ENCODE assay signal across 16 mouse cellular contexts in the genomic region with DNA sequence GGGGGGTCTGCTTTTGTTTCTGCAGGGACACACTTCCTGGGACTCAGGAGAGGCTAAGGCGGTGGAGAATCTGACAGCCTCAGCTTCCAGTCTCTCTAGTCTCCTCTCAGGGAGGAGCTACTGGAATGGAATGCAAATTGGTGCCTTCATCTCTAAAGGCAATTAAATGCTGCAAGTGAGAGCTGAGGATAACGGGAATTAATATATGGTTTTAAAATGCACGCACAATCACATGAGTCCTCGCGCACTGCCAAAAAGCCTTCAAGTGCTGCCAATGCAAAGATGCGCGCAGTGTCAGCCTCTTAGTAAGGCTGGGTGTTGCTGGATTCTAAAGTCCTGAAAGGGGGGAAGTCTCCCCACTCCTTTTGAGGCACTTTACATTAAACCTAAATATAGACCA. TPM values are rescaled to one million over a fixed set of nuclear protein-coding genes. Genes with fewer than 3 reads are reported as not detected.
DNase-seq lines count a peak whose midpoint lies in the region; ATAC-seq and TF ChIP-seq lines count a peak whose summit lies in the region.
"Had no signal": no experiment of that assay in that cellular context is flagged by ENCODE, and none has a peak within 500 bp of the region (broad histone marks: within the 10 kb centered on the region; RNA-seq: fewer than 3 reads in every experiment).

No protein-coding gene starts in this region.

- H3K27ac ChIP-seq in embryonic facial prominence, embryonic 10.5 days (replicated peaks): 0 out of 2 replicates have a peak overlapping the region, but pooled peaks have one; percentile 41
- H3K27ac ChIP-seq in hindbrain, embryonic 12.5 days: peak overlapping the region; percentile 31; the same call in 1 of the 2 replicates
- H3K27ac ChIP-seq in midbrain, embryonic 15.5 days: peak overlapping the region; percentile 53
- H3K27ac ChIP-seq: limb, embryonic 10.5 days; liver, embryonic 15.5 days had no signal

- peaks cover 49% of the 10 kb centered on the region for H3K4me1 ChIP-seq in embryonic facial prominence, embryonic 10.5 days
- peaks cover 36% of the 10 kb centered on the region for H3K4me1 ChIP-seq in hindbrain, embryonic 12.5 days
- peaks cover 39% of the 10 kb centered on the region for H3K4me1 ChIP-seq in midbrain, embryonic 15.5 days
- H3K4me1 ChIP-seq: liver, embryonic 15.5 days had no signal

- no peaks in the 10 kb centered on the region for H3K9me3 ChIP-seq in embryonic facial prominence, embryonic 10.5 days
- H3K9me3 ChIP-seq in hindbrain, embryonic 12.5 days (replicated peaks): no peaks in the 10 kb centered on the region
- H3K9me3 ChIP-seq in midbrain, embryonic 15.5 days: no peaks in the 10 kb centered on the region
- H3K9me3 ChIP-seq: limb, embryonic 10.5 days; liver, embryonic 15.5 days had no signal

- TF ChIP-seq CTCF in brain, embryonic 14.5 days (IDR thresholded peaks at IDR 0.05; ENCODE audit: borderline replicate concordance, extremely low read depth, insufficient read depth, insufficient read length): no peak

- no peak overlapping the region for H3K4me2 ChIP-seq in hindbrain, embryonic 12.5 days (replicated peaks)
- no peak overlapping the region for H3K4me2 ChIP-seq in midbrain, embryonic 15.5 days
- H3K4me2 ChIP-seq: liver, embryonic 15.5 days had no signal

- peak; percentile 53; the same call in 1 of the 2 replicates for ATAC-seq in hindbrain, embryonic 12.5 days (ENCODE audit: low FRiP score)
- peak; percentile 69 for ATAC-seq in midbrain, embryonic 15.5 days (replicated peaks)
- ATAC-seq: Patski had no signal

- no peak overlapping the region for H3K9ac ChIP-seq in hindbrain, embryonic 12.5 days
- H3K9ac ChIP-seq in midbrain, embryonic 15.5 days: no peak overlapping the region
- H3K9ac ChIP-seq: liver, embryonic 15.5 days had no signal

- no peak for TF ChIP-seq POLR2A in brain, embryonic 14.5 days (IDR thresholded peaks at IDR 0.05; ENCODE audit: borderline replicate concordance, extremely low read depth, insufficient read depth, insufficient read length, poor library complexity, severe bottlenecking)

- no peak overlapping the region for H3K4me3 ChIP-seq in embryonic facial prominence, embryonic 10.5 days
- no peak overlapping the region for H3K4me3 ChIP-seq in hindbrain, embryonic 12.5 days
- no peak overlapping the region for H3K4me3 ChIP-seq in midbrain, embryonic 15.5 days
- H3K4me3 ChIP-seq: erythroblast, embryonic 14.5 days; limb, embryonic 10.5 days; liver, embryonic 15.5 days had no signal

- H3K27me3 ChIP-seq in embryonic facial prominence, embryonic 10.5 days (replicated peaks; ENCODE audit: low read depth, poor library complexity, severe bottlenecking): no peaks in the 10 kb centered on the region
- H3K27me3 ChIP-seq in hindbrain, embryonic 12.5 days: no peaks in the 10 kb centered on the region
- H3K27me3 ChIP-seq in midbrain, embryonic 15.5 days (replicated peaks): no peaks in the 10 kb centered on the region
- H3K27me3 ChIP-seq: CH12.LX; liver, embryonic 15.5 days; Patski had no signal

- peak; percentile 89 for DNase-seq in brain, embryonic 14.5 days (ENCODE audit: low read depth)
- no peak for DNase-seq in embryonic facial prominence, embryonic 10.5 days (ENCODE audit: low spot score)
- DNase-seq in testis, postnatal 14 days (ENCODE audit: low spot score): no peak
- DNase-seq in urinary bladder, postnatal 36 days (ENCODE audit: low spot score in 2 of 2): no peak
- DNase-seq in layer of hippocampus, postnatal 25 days (ENCODE audit: extremely low spot score in 1 of 2, low spot score in 1 of 2): no peak
- DNase-seq: adrenal gland, adult 8-10 months; gastrocnemius, postnatal 10 days; heart, postnatal 4 days; thymus, postnatal 4 days had no signal

- 69% methylated on average over 7 of the region's 7 CpGs for WGBS in embryonic facial prominence, embryonic 10.5 days
- WGBS in hindbrain, embryonic 12.5 days: 61% methylated on average over 7 of the region's 7 CpGs
- 41% methylated on average over 7 of the region's 7 CpGs for WGBS in midbrain, embryonic 15.5 days

- H3K36me3 ChIP-seq in embryonic facial prominence, embryonic 10.5 days (replicated peaks): 0 out of 2 replicates have a peak, but pooled peaks cover 4% of the 10 kb centered on the region
- H3K36me3 ChIP-seq in hindbrain, embryonic 12.5 days: no peaks in the 10 kb centered on the region
- H3K36me3 ChIP-seq in midbrain, embryonic 15.5 days (replicated peaks): no peaks in the 10 kb centered on the region
- H3K36me3 ChIP-seq: limb, embryonic 10.5 days; liver, embryonic 15.5 days had no signal

RNA-seq across cellular contexts. Expression of gene Nin, which starts 42.6 kb away (rescaled TPM):
- 23.8 and 29.7 TPM in 2 replicates for polyA plus RNA-seq in brain, embryonic 14.5 days (2012; rRNA removed)
- 11.7 and 12.1 TPM in 2 replicates for polyA plus RNA-seq in embryonic facial prominence, embryonic 10.5 days (2016; fragmentation: Nextera tagmentation; extraction: Ambion mirVana)
- 15.7 and 17.0 TPM in 2 replicates for polyA plus RNA-seq in hindbrain, embryonic 12.5 days (2016; fragmentation: Nextera tagmentation; extraction: Ambion mirVana)
- polyA plus RNA-seq in midbrain, embryonic 15.5 days (2015; fragmentation: Nextera tagmentation; extraction: Ambion mirVana): 14.1 and 15.9 TPM in 2 replicates
- 10 to 100 TPM; 53.7 to 69.3 TPM for total RNA-seq in layer of hippocampus, postnatal 25 days (2021)
